Mouse (Mus musculus): ENCODE measurements around the gene Proser3. TPM values are rescaled to one million over a fixed set of nuclear protein-coding genes. Genes with fewer than 3 reads are reported as not detected.
A peak's percentile ranks its signal among the peaks of the same experiment; 100 is the strongest.

Gene Proser3
- 1 to 10 TPM; 5.1 to 8.0 TPM for total RNA-seq (2021)
- long read RNA-seq, experiment 1, partial matches to known transcripts: 0 of 3 reads
- long read RNA-seq, experiment 1, other reads (novel, unspliced or antisense): 2 of 3 reads
- long read RNA-seq, experiment 2, partial matches to known transcripts: 1 of 1 reads
- long read RNA-seq, experiment 2, other reads (novel, unspliced or antisense): 0 of 1 reads

DNA sequence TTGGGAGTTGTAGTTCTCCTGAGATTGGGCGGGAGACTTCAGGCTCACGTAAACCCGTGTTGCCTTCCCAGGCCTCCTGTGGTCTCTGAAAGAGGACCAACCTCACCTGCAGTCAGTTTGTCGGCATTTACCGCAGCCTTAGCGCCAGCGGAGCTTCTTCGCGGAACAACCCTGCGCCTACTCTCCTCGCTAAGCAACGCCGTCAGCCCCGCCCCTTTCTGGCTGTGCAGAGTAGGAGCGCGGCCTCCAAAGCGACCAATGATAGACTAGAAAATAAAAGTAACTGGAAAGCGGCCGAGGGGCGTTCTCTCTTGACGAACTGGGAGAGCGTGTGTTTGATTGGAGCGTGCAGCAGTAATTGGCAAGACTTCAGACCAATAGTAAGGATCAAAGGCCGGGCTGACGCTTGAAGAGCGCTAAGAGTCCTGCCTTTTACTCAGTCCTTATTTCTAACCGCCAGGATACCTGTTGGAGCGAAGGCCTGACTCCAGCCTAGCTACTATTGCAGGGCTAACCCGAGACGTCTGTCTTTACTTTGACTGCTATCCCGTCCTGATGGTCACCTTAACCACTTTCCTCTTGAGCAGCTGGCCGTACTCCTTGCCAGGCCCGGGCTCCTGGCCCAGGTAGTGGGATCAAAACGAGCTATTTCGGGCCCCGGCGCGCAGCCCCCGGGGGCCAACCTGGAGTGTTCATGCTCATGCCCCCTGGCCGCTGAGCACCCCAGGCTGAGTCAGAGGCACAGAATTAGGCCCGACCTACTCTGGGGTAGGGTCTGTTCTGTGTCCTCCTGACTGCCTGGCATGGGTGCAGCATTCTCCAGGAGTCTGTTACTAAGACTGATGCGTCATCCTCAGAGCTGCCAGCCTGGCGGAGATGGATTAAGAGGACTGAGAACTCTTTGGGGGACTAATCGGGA is at the start of gene Proser3, which contains the start of gene Hspb6:
Proser3 (minus strand) TSS at position 198 of the 919 bp plus-strand sequence.
Hspb6 (plus strand) TSS at position 77 of the 919 bp plus-strand sequence.
- DNase-seq (ENCODE audit: low spot score): peak; percentile 97

DNA sequence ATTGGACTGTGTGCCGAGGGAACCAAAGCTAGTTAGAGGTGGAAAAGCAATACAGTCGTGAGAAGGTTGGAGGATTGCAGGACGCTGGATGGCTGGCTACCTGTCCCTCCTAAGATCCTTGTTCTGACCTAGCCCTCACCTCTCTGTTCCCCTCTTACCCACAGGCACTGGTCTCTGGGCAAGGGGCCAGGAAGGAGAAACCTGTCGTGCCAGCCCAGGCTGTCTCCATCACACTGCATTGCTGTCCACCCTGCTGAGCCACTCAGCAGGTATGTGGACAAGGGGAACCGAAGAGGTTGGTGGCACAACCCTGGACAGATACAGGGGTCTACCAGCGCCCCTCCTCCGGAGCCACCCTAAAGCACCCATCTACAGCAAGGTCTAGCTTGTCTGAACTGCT is 48.6 kb upstream of the Proser3 start:
- DNase-seq (ENCODE audit: low spot score): no peak

DNA sequence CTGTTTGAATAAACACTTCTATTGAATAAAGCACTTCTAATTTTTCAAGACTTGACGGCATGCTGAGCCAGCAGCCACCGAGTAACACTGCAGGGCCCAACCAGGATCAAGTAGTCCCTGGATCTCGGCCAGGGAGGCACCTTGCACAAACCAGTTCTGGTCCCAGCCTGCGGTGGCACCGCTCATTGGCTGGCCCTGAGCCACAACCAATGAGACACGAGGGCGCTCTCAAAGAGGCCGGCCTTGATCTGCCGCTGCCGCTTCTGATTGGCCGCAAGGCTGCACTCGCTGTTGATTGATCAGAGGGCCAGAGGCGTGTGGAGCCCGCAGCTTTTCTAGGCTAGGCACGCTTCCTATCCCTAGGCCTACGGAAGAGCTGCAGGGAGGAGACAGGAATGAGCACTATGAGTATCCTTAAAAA is 47.8 kb upstream of the Proser3 start:
- DNase-seq (ENCODE audit: low spot score): peak; percentile 79

DNA sequence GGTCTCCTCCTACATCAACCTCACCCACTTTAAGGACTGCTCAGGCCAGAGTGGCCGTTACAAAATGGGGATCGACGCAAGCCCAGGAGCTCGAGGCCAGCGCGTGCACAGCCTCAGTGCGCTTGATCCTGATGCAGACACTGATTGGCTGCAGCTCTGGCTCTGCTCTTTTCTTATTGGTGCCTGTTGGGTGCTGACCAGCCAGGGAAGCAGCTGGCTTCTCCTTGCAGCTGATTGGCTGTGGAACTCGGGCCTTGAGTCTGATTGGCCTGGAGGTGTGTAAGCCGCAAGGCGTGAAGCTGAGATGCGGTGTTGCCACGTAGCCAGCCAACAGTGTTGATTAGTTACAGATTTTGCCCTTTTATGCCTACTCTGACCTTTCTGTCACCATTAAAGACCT is 46.7 kb upstream of the Proser3 start, which contains the start of gene Zbtb32:
Zbtb32 (minus strand) TSS at position 124 of the 400 bp plus-strand sequence.
- DNase-seq (ENCODE audit: low spot score): no peak

DNA sequence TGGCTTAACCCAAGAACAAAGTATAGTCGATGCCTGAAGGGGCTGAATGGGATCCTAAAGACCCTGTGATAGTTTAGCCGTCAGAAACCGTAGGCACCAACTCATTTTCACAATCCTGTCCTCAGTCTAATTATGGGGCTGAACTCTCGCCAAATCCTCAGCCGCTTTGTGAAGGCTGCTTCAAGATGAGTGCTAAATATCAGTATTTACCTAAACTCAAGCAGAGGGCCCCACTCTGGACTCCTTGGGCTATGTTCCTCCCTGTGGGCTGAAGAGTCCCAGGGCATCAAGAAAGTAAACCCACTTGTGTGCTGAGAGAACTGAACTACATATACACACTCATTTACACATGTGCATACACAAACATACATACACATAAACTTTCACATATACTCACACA is 44.7 kb upstream of the Proser3 start:
- no peak for DNase-seq (ENCODE audit: low spot score)

DNA sequence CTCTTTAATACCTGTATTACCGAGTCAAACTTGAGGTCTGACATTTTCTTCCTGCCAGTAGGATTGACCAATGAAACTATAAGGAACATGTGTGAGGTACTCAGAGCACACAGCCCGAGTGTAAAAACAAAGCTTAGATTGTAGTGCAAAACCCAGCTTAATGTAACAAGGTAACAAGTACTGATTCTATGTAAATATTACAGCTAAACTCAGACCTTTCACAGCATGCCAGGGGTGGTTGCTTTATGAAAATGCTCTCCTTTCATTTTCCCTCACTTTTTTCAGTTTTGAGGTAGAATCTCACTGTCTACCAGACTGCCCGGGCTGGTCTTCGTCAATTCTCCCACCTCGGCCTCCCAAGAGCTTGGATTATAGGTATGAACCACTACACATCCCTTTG is 44.0 kb upstream of the Proser3 start:
- DNase-seq (ENCODE audit: low spot score): no peak

DNA sequence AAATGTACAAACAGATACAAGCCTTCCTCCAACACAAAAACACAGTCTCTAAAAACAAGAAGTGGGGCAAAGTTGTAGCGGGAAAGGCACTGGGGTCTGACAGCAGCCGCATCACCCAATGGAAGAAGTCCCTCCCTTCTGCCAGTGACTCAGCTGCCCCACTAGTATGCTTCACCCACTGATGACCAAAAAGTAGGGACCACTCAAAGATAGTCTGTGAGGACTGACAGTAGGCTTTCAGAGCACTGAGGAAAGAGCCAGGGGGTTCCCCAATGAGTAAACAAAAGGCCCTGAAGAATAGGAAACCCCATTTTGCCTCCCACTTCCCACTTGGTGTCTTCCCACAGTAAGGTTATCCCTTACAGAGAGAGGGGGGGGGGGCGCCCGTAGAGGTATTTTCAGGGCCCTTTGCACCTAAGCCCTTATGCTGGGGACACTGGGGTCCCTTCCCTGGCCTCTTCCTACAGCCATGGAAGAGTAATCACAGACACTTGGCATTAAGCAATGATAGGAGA is 42.5 kb upstream of the Proser3 start:
- no peak for DNase-seq (ENCODE audit: low spot score)

DNA sequence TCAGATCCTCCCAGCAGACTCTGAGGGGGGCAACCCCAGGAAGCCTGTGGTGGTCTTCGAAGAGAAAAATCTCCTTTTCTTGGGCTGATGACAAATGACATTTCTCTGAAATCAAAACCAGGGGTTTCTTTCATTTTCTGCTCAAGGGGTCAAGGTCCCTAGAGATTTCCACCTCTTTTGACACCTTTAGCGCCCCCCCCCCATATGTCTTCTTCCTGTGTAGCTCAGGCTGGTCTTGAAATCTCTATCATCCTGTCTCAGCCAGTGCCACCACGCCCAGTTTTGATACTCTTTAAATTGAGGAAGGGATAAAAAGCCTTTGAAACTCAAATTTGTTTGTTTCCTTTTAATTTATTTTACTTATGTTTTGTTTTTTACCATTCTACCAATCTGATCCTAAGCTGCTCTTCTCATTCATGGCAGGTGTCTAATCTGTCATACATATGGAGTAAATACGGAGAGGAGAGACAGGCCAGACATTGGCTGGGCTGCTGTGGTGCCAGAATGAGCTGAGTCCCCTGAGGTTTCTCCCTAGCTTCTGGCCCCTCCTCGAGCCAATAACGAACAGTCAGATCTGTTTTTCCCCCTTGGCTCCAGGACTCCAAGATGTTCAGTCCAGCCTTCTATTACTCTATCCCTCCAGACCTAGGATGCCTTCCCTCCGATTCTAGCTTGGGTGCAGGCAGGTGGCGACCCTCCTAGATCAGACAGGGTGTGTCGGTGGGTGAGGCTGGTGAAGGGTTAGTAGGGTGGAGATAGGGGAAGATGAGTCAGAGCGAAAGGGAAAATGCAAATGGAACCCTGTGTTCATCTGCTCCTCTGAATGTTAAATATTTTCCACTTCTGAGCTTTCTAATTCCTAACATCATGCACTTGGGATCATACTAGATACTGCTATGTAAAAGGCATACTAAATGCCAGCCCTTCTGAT is 41.7 kb upstream of the Proser3 start:
- DNase-seq (ENCODE audit: low spot score): no peak

DNA sequence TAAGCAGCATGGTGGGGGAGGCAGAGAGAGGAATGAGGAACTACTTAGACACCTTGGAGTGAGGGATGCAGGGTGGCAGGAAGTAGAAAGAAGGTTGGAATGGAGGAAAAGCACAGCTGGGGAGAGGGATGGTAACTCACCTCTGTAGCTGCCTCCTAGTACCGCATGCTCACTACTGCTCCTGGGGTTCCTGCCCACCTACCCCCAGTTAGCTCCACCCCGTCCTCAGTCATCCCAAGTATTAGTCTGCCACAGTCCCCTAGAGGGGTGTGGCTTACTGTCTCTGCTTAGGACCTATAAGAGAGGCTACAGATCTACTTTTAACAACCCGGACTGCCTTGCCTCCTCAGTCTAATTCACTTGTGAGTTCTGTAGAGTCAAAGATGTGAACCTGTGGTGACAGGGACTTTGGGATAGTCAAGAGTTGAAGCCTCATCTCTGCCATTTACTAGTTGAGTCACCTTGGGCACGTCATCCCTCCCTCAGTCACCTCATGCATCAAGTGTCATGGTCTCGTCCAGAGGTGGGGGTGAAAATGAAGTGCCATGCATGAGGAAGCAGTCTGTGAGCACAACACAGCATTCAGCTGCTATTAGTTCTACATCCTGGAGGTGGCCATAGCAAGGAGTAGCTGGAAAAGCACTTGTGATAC is 40.8 kb upstream of the Proser3 start:
- DNase-seq (ENCODE audit: low spot score): no peak

DNA sequence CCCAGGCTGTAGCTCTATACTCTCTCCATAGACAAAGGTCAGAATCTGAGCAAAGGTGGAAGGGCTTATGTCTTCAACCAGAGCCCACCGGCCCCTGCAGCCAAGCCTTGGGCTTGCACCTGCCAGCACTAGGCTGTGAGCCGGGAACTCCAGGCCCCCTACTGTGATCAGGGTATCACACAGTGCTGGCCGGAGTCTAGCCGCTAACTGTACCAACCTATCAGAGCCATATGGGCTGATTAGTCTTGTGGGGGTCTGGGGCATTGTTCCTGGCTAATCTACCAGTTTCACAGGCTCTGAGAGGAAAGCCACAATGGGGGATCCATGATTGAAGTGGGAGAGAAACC is 39.5 kb upstream of the Proser3 start:
- no peak for DNase-seq (ENCODE audit: low spot score)

DNA sequence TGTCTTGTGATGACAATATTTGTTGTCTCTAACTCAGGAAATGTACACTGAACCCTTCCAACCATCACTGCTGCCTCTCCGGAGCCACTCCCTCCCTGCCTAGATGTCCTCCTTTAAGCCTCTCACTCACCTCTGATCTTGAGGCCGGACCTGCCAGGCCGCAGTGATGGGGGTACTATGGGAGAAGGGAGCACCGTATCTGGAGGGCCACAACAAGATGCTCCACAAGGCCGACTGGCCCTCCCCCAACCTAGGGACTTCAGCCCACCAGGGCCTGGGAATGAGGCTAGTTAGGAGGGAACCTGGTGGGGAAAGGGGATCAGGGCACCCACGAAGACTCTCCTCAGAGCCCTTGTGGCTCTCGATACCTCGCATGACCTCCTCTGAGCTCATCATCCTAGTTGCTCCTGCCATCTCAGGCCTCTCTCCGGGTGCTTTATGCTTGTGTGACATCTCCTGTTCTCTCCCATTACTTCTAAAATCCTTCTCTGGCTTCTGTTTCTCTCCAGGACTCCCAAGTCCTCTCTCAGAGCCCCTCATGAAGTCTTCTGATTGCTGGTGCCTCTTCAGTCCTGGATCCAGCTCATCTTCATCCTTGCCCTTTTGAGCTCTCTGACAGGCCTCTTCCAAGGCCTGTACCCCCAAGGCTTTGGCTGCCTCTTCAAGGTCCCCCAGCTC is 39.0 kb upstream of the Proser3 start:
- no peak for DNase-seq (ENCODE audit: low spot score)

DNA sequence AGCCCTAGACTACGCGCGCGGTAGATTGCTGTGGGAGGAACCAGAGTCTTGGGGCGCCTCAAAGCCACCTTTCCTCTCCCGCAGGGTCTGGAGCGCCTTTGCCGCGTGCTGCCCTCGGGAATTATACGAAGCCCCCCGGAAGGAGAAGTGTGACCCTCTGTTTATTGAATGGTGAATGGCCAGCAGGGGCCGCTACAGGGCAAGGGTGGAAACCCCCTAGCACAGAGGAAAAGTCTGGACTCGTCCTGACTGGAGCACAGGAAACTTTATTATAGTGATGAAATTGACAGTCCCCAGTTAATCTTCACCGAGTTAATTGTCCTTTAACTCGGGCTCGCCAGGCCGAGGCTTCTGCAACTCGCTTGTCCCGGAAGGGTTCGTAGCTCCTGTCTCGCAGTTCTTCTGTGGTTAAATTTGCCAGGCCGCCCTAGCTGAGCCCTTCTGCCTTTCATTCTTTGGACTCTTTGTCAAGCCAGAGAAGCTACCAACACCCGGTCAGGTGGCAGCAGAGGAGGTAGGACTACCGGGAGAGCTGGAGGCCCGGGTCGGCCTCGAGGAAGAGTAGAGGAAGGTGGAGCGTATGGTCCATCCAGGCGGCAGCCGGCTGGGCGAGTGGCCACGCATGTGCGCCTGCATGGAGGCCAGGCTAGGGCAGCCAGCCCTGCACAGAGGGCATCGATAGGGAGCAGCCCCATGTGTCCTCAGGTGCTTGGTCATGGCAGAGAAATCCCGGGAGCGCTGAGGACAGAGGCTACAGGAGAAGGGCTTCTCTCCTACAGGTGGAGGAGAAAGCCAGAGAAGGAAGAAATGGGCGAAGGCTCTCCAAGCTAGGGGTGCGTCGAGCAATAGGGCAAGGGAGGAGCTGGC is 37.6 kb upstream of the Proser3 start:
- DNase-seq (ENCODE audit: low spot score): peak; percentile 85

DNA sequence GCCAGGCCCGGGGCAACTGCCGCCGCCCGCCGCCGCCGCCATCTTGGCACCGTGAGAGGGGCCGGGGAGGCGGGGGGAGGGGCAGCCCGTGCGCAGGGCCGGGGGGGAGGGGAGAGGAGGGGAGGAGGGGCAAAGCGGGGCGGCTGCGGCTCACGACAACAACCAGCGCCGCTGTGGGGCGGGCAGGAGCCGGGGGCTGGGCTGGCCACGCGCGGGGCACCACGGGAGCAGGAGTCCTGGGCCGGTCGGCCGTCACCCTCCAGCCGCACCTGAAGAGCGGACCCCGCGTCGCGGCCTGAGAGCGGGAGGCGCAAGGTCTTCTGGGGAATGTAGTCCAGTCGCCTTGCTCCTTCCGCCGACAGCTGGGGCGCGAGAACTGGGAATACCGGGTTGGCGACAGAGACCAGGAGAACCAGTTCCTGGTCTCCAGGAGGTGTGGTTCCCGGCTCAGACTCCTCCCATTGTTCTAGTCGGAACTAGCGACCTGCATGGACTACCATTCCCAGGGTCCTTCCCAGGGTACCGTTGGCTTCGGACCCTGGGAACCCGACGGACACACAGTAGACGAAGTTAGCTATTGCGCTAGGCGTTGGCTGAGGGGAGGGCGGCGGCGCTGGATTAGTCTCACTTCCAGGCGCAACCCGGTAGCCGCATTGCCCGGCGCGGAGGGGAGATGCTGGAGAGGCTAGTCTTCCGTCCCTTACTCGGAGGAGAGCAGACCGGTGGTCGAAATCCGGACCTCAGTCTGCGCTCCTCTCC is 36.8 kb upstream of the Proser3 start, which contains the start of gene Kmt2b:
Kmt2b (minus strand) TSS at position 51 of the 759 bp plus-strand sequence.
- DNase-seq (ENCODE audit: low spot score): peak; percentile 97

DNA sequence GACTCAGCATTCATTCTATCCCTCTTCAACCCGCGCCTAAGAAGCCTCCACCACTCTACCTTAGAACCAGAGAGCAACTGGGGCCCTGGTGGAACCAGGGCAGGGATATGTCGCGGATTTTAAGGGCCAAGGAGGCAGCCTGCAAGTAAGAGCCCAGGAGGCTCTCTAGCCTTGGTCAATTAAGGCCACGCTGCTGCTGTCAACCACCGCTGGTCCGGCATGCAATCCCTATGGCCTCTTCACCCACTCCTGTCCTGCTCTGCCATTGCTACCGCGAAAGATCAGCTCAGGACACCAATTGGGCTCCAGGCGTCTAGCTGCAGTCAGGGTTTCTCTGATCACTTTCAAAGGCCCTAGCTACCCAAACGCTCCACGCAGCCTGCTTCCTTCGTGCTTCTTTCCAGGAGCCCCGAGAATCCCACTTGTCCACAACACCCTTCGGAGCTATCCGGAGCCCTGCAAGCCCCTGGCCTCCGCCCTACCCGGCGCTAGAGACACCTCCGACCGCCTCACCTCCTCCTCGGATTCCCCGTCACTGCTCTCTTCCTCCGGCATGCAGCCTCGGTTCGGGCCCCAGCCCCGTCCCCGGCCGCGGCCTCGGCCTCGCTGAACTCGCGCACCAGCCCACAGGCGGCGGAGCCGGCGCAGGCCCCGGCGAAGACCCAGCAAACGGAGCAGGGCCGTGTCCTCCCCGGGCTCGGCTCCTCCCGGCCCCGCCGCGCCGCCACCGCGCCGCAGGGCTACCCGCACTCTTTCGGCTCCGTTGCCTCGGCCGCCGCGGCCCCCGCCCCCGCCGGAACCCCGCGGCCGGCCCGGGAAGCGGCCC is 36.0 kb upstream of the Proser3 start:
- DNase-seq (ENCODE audit: low spot score): peak; percentile 40

DNA sequence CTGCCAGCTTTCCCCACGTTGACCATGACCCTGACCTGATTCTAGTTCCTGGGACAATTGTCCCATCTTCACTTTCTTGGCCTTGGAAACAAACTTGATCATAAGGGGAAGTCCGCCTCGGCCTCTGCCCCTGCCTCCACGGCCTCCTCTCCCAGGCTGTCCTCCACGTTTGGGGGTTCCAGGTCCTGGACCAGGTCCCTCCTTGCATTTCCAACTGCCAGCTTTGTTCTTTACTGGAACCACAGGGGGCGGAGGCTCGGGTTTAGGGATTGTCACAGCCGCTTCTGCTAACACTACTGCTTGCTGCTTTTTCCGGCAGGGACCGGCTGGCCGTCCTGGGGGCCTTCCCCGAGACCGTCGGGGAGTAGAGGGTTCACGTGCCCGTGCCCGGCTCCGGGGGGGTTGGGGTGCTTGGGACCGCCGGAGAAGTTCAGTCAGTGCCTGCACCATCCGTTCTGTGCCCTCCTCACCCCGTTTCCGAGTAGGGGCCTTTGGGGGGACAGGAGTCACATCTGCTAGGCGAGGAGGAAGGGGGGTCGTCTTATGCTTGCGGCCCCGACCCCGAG is 34.4 kb upstream of the Proser3 start:
- DNase-seq (ENCODE audit: low spot score): no peak

DNA sequence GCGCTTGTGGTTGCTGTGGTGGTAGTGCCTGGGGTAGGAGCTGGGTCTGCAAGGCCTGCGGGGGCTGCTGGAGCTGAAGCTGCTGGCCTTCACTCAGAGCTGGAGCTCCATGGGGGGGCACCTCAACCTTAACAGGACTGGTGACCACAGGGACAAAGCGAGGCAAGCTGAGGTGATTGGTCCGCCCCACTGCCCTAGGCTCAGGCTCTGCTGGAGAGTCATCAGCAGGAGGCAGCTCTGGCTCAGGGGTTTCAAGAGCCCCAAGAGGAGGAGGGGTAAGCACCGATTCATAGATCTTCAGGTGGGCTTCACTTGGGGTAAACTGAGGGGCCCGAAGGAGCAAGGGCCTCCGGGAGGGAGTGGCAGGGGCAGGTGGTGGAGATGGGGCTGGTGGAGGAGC is 33.1 kb upstream of the Proser3 start:
- DNase-seq (ENCODE audit: low spot score): no peak

DNA sequence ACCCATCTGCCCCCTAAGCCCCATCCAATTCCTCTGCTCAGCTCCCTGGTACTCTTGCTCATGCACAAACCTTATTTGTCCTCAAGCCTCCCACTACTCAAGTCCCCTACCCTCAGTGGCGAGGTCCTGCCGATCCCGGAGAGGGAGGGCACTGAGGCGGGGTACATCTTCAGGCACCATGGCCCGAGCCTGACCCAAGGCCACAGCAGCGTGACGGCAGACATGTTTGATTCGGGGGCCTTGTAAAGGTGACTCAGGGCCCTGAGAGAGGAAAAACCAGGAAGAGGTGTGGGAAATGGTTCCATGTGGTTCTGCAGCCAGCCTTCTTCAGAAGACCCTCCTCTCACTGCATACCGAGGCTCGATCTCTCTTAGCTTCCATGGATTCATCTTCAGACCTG is 32.2 kb upstream of the Proser3 start:
- no peak for DNase-seq (ENCODE audit: low spot score)

Data from gastrocnemius, adult 18-20 months (tissue).